Mouse (Mus musculus) embryonic facial prominence, embryonic 11.5 days (tissue): ENCODE measurements around the gene Med13l. TPM values are rescaled to one million over a fixed set of nuclear protein-coding genes. Genes with fewer than 3 reads are reported as not detected.
A peak's percentile ranks its signal among the peaks of the same experiment; 100 is the strongest.

Experiments
- ATAC-seq: fragments of 200-750 bp; cut with Nextera tagmentation; replicated peaks from 2 replicates; pipeline ENCODE4 v1.8.0; 2017; ENCODE audit warnings: low read depth; ENCODE audit not compliant: insufficient number of reproducible peaks, low FRiP score, low TSS enrichment
- DNase-seq: peaks from one replicate; pipeline ENCODE4 v3.0.0-alpha.2; 2015; ENCODE audit warnings: low spot score
- H3K27ac ChIP-seq: fragments of 300-500 bp; sonication (generic); replicated peaks from 2 replicates; pipeline ENCODE4 v1.5.1; 2014; ENCODE audit warnings: mild to moderate bottlenecking, low read depth, low read length, control low read depth
- H3K27me3 ChIP-seq: fragments of 300-500 bp; sonication (generic); 2 replicates; pipeline ENCODE4 v1.6.1; 2014; ENCODE audit warnings: mild to moderate bottlenecking, low read length, moderate library complexity, mixed read lengths; ENCODE audit not compliant: control insufficient read depth, insufficient read depth
- H3K36me3 ChIP-seq: fragments of 300-500 bp; sonication (generic); replicated peaks from 2 replicates; pipeline ENCODE4 v1.6.1; 2014; ENCODE audit warnings: low read depth, mild to moderate bottlenecking, low read length, moderate library complexity, mixed read lengths; ENCODE audit not compliant: control insufficient read depth, insufficient read depth
- H3K4me1 ChIP-seq: fragments of 300-500 bp; sonication (generic); 2 replicates; pipeline ENCODE4 v1.6.1; 2014; ENCODE audit warnings: low read length, mixed read lengths; ENCODE audit not compliant: control insufficient read depth, insufficient read depth
- H3K4me2 ChIP-seq: fragments of 300-500 bp; sonication (generic); 2 replicates; pipeline ENCODE4 v1.6.1; 2014; ENCODE audit warnings: low read depth, mild to moderate bottlenecking, control low read depth, low read length, moderate library complexity
- H3K4me3 ChIP-seq: fragments of 300-500 bp; sonication (generic); 2 replicates; pipeline ENCODE4 v1.5.1; 2014; ENCODE audit warnings: low read depth, low read length, control low read depth
- H3K9ac ChIP-seq: fragments of 300-500 bp; sonication (generic); replicated peaks from 2 replicates; pipeline ENCODE4 v1.6.1; 2014; ENCODE audit warnings: mild to moderate bottlenecking, control low read depth, low read length
- H3K9me3 ChIP-seq: fragments of 300-500 bp; sonication (generic); replicated peaks from 2 replicates; pipeline ENCODE4 v1.6.1; 2016; ENCODE audit warnings: mild to moderate bottlenecking, low read length, inconsistent platforms, mixed read lengths; ENCODE audit not compliant: control insufficient read depth
- WGBS: fragments of 180-500 bp; shearing (Covaris S2); extraction: QIAGEN DNeasy Blood & Tissue Kit; methylation state at CpG from one replicate; pipeline ENCODE4 v1.1.7; 2014; 5-methylcytosine and 5-hydroxymethylcytosine counted together
- polyA plus RNA-seq: library from polyadenylated mRNA; unstranded; fragments of >200 nt; fragmentation: Nextera tagmentation; extraction: Ambion mirVana; gene quantifications from 2 replicates; pipeline ENCODE4 v1.2.1, GENCODE M21; 2014

The Med13l gene
- polyA plus RNA-seq, 1 experiment from 2014 or later, result 10.1 TPM

- no peak overlapping the region for H3K9ac ChIP-seq
- H3K9me3 ChIP-seq, result no peaks in the 10 kb centered on the region
- DNase-seq (no peak), ATAC-seq (no peak)
- H3K27me3 ChIP-seq, result no peaks in the 10 kb centered on the region
- H3K27ac ChIP-seq, result no peak overlapping the region
- WGBS, result 39% methylated on average over 15 of the region's 15 CpGs
- peaks cover 5% of the 10 kb centered on the region for H3K4me1 ChIP-seq
- no peak overlapping the region for H3K4me2 ChIP-seq
- H3K4me3 ChIP-seq, result no peak overlapping the region
- H3K36me3 ChIP-seq, result no peaks in the 10 kb centered on the region
Observed at GRCm38 (mm10) chr5:118532659-118533058, 27.8 kb upstream of the Med13l start.

- Histone ChIP-seq H3K4me2 (no peak overlapping the region), H3K9me3 (no peaks in the 10 kb centered on the region), H3K9ac (no peak overlapping the region), H3K36me3 (no peaks in the 10 kb centered on the region), H3K27ac (no peak overlapping the region), H3K27me3 (no peaks in the 10 kb centered on the region), H3K4me1 (peaks cover 8% of the 10 kb centered on the region), H3K4me3 (no peak overlapping the region)
- 74% methylated on average over 9 of the region's 9 CpGs for WGBS
- DNase-seq (no peak), ATAC-seq (no peak)
Observed at GRCm38 (mm10) chr5:118534407-118534921, 26.0 kb upstream of the Med13l start.

GRCm38 (mm10) chr5:118535130-118535529, 25.3 kb upstream of the Med13l start:
- Histone ChIP-seq H3K36me3 (no peaks in the 10 kb centered on the region), H3K4me1 (peaks cover 8% of the 10 kb centered on the region), H3K27me3 (no peaks in the 10 kb centered on the region), H3K9ac (no peak overlapping the region), H3K4me2 (no peak overlapping the region), H3K27ac (no peak overlapping the region), H3K9me3 (no peaks in the 10 kb centered on the region), H3K4me3 (no peak overlapping the region)
- no peak for DNase-seq
- WGBS, result 45% methylated on average over 8 of the region's 8 CpGs
- ATAC-seq, result no peak

- H3K4me2 ChIP-seq, result no peak overlapping the region
- 10% methylated on average over 5 of the region's 5 CpGs for WGBS
- no peak overlapping the region for H3K9ac ChIP-seq
- peaks cover 3% of the 10 kb centered on the region; the same call in 1 of the 2 replicates for H3K4me1 ChIP-seq
- DNase-seq (peak; percentile 60), ATAC-seq (no peak)
- H3K4me3 ChIP-seq, result no peak overlapping the region
- no peak overlapping the region; the same call in 1 of the 2 replicates for H3K27ac ChIP-seq
- no peaks in the 10 kb centered on the region for H3K27me3 ChIP-seq
- H3K36me3 ChIP-seq, result no peaks in the 10 kb centered on the region
- H3K9me3 ChIP-seq, result no peaks in the 10 kb centered on the region
Observed at GRCm38 (mm10) chr5:118538487-118538886, 22.0 kb upstream of the Med13l start.

GRCm38 (mm10) chr5:118543816-118544215, 16.7 kb upstream of the Med13l start:
- Histone ChIP-seq H3K36me3 (no peaks in the 10 kb centered on the region), H3K4me1 (no peaks in the 10 kb centered on the region), H3K9ac (no peak overlapping the region), H3K27ac (no peak overlapping the region), H3K9me3 (no peaks in the 10 kb centered on the region), H3K4me3 (no peak overlapping the region), H3K4me2 (no peak overlapping the region), H3K27me3 (no peaks in the 10 kb centered on the region)
- ATAC-seq (no peak), DNase-seq (no peak)
- WGBS, result 90% methylated on average over 2 of the region's 2 CpGs

GRCm38 (mm10) chr5:118550493-118550892, 10.0 kb upstream of the Med13l start:
- no peaks in the 10 kb centered on the region for H3K9me3 ChIP-seq
- no peak overlapping the region for H3K9ac ChIP-seq
- DNase-seq (no peak), ATAC-seq (no peak)
- no peaks in the 10 kb centered on the region for H3K27me3 ChIP-seq
- no peaks in the 10 kb centered on the region for H3K36me3 ChIP-seq
- WGBS, result 72% methylated on average over 5 of the region's 5 CpGs
- H3K27ac ChIP-seq, result no peak overlapping the region
- H3K4me1 ChIP-seq, result no peaks in the 10 kb centered on the region
- no peak overlapping the region for H3K4me2 ChIP-seq
- H3K4me3 ChIP-seq, result no peak overlapping the region

GRCm38 (mm10) chr5:118553290-118553689, 7.2 kb upstream of the Med13l start:
- ATAC-seq (no peak), DNase-seq (no peak)
- no peaks in the 10 kb centered on the region for H3K36me3 ChIP-seq
- no peaks in the 10 kb centered on the region for H3K9me3 ChIP-seq
- no peaks in the 10 kb centered on the region for H3K4me1 ChIP-seq
- no peak overlapping the region for H3K27ac ChIP-seq
- no peak overlapping the region for H3K4me3 ChIP-seq
- no peak overlapping the region for H3K4me2 ChIP-seq
- H3K9ac ChIP-seq, result no peak overlapping the region
- H3K27me3 ChIP-seq, result no peaks in the 10 kb centered on the region

GRCm38 (mm10) chr5:118555305-118555704, 5.2 kb upstream of the Med13l start:
- Histone ChIP-seq H3K9me3 (no peaks in the 10 kb centered on the region), H3K4me3 (no peak overlapping the region), H3K4me1 (peaks cover 2% of the 10 kb centered on the region; the same call in 1 of the 2 replicates), H3K4me2 (no peak overlapping the region), H3K9ac (no peak overlapping the region), H3K36me3 (no peaks in the 10 kb centered on the region), H3K27ac (no peak overlapping the region), H3K27me3 (no peaks in the 10 kb centered on the region)
- ATAC-seq (no peak), DNase-seq (no peak)
- WGBS, result 95% methylated on average over 4 of the region's 4 CpGs
